Mouse (Mus musculus) liver, embryonic 14.5 days (tissue): Measurements from ENCODE around the gene Spaca6. TPM values are rescaled to one million over a fixed set of nuclear protein-coding genes. Genes with fewer than 3 reads are reported as not detected.

Experiments
- ATAC-seq: fragments of 200-750 bp; cut with Nextera tagmentation; 2 replicates; pipeline ENCODE4 v1.8.0; 2017; ENCODE audit warnings: moderate number of reproducible peaks, mild to moderate bottlenecking, moderate library complexity; ENCODE audit not compliant: insufficient read depth
- DNase-seq, 3 experiments: peaks; one replicate each; pipeline ENCODE4 v3.0.0-alpha.2; 2012 to 2013; ENCODE audit warnings: low read depth in 3 of 3, low spot score in 3 of 3
- H3K27ac ChIP-seq: fragments of 300-500 bp; sonication (generic); 2 replicates; pipeline ENCODE4 v1.5.1; 2014; ENCODE audit warnings: moderate library complexity, mild to moderate bottlenecking, control low read depth, inconsistent platforms
- H3K27me3 ChIP-seq: fragments of 300-500 bp; sonication (generic); 2 replicates; pipeline ENCODE4 v1.6.1; 2014; ENCODE audit warnings: mild to moderate bottlenecking, low read length, moderate library complexity; ENCODE audit not compliant: control insufficient read depth, insufficient read depth
- H3K36me3 ChIP-seq: fragments of 300-500 bp; sonication (generic); replicated peaks from 2 replicates; pipeline ENCODE4 v1.6.1; 2014; ENCODE audit warnings: low read depth; ENCODE audit not compliant: control insufficient read depth, insufficient read depth
- H3K4me1 ChIP-seq, 2 experiments: fragments of 200-500 bp in 1 of 2; fragments of 300-500 bp in 1 of 2; sonication (generic) in 1 of 2; replicated peaks; 2 replicates each; pipeline ENCODE4 v1.6.1; 2012 to 2014; ENCODE audit warnings: antibody characterized with exemption in 1 of 2, inconsistent platforms in 1 of 2, low read length in 1 of 2; ENCODE audit not compliant: control insufficient read depth in 2 of 2, insufficient read depth in 2 of 2
- H3K4me2 ChIP-seq: fragments of 300-500 bp; sonication (generic); 2 replicates; pipeline ENCODE4 v1.6.1; 2014; ENCODE audit warnings: low read depth, mild to moderate bottlenecking, control low read depth, moderate library complexity
- H3K4me3 ChIP-seq, 2 experiments: fragments of 200-500 bp in 1 of 2; fragments of 300-500 bp in 1 of 2; sonication (generic) in 1 of 2; 2 replicates each; pipeline ENCODE4 v1.5.1; 2012 to 2014; ENCODE audit warnings: low read depth in 2 of 2, low read length in 2 of 2, mild to moderate bottlenecking in 2 of 2, control low read depth in 1 of 2, inconsistent platforms in 1 of 2, moderate library complexity in 1 of 2; ENCODE audit not compliant: insufficient read depth in 1 of 2
- H3K9ac ChIP-seq: fragments of 300-500 bp; sonication (generic); replicated peaks from 2 replicates; pipeline ENCODE4 v1.6.1; 2014; ENCODE audit warnings: mild to moderate bottlenecking, control low read depth, moderate library complexity
- H3K9me3 ChIP-seq: fragments of 300-500 bp; sonication (generic); 2 replicates; pipeline ENCODE4 v1.6.1; 2016; ENCODE audit warnings: low read length, mixed read lengths; ENCODE audit not compliant: control insufficient read depth
- CTCF ChIP-seq: IDR thresholded peaks from 2 replicates; pipeline ENCODE4 v1.5.1; 2016; ENCODE audit warnings: antibody characterized with exemption, low read depth, control low read depth
- EP300 ChIP-seq: IDR thresholded peaks from 2 replicates; pipeline ENCODE4 v1.6.1; 2016; ENCODE audit warnings: antibody characterized with exemption, low read depth
- WGBS: fragments of 180-500 bp; shearing (Covaris S2); extraction: QIAGEN DNeasy Blood & Tissue Kit; methylation state at CpG from one replicate; pipeline ENCODE4 v1.1.7; 2014; ENCODE audit not compliant: insufficient replicate concordance; 5-methylcytosine and 5-hydroxymethylcytosine counted together
- polyA plus RNA-seq, 2 experiments: library from polyadenylated mRNA; depleted of rRNA in 1 of 2; stranded (reverse) in 1 of 2; unstranded in 1 of 2; fragments of >200 nt; fragmentation: Nextera tagmentation in 1 of 2; extraction: Ambion mirVana in 1 of 2; gene quantifications; 2 replicates each; pipeline versions ENCODE4 v1.2.1 to v1.2.3; 2012 to 2014

Spaca6 gene
- polyA plus RNA-seq, 2 experiments = 2.1 to 7.0 TPM

DNA sequence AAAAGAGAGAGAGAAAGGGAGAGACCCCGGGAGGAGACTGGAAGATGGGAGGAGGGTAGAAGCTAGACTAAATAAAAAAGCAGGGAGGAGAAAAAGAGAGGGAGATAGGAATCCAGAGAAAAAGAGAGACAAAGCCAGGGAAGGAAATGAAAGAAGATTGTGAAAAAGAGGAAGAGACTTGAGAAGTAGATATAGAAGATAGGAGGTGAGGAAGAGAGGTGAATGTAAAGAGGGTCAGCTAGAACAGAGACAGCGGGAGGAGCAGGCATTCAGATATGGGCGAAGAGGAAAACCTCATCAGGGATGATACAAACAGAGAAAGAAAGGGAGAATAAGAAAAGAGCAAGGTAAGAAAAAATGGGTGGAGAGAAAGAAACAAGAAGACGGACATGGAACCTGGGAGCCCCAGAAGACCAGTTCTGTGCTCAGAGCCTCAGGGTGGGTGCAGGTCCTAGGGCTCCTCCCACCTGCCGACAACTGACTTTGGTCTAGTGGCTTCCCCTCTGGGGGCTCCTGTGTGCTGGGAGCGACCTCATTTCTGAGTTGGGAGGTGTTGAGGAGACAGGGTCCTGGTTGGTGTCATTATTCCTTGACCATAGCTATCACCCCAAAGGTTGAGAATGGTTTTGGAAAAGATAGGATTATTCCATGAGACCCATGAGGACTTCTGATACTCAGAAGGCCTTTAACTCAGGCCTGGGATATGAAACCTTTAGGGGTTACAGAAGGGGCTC, 2.3 kb downstream of the Spaca6 start:
- no peaks in the 10 kb centered on the region for H3K36me3 ChIP-seq
- no peaks in the 10 kb centered on the region for H3K9me3 ChIP-seq
- no peak overlapping the region for H3K27ac ChIP-seq
- peaks cover 0 to 3% of the 10 kb centered on the region in 2 experiments; a peak in 2 of 4 replicates for H3K4me1 ChIP-seq
- no peak for ATAC-seq
- H3K4me2 ChIP-seq = peak overlapping the region; percentile 51
- H3K4me3 ChIP-seq = peak overlapping the region; percentile 35 to 52; a peak in 2 of 4 replicates
- no peak for DNase-seq
- WGBS = 16% methylated on average over 6 of the region's 6 CpGs
- H3K27me3 ChIP-seq = peaks cover 15% of the 10 kb centered on the region
- no peak for TF ChIP-seq CTCF
- no peak overlapping the region for H3K9ac ChIP-seq

DNA sequence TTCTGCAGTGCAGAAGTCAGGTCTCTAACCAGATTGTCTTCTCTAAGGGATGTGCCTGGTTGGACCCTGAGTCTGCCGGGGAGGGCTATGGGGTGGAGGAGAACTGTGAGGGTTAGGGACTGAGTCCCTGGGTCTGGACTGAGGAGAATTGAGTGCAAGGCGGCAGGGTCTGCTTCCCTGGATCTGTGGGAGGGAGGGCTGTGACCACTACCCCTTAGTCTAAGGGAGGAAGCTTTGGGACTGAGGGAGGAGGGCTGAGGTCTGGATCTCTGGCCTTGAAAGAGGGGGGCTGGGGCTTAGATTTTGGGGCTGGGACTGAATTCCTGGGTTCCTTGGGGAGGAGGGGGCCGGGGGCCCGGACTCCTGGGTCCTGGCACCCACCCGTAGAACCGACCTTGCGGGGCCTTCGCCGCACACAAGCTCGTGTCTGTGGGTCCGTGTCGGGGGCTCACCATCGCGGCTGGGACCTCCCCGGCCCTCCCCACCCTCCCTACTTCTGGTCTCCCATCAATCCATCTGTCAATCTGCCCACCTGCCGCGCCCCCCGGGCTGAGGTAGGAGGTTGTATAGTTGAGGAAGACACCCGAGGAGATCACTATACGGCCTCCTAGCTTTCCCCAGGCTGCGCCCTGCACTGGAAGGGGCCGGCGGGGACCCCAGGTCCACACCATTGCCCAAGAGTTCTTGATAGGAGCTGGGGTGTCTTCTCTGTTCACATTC, 3.0 kb downstream of the Spaca6 start:
- Histone ChIP-seq H3K27ac (no peak overlapping the region), H3K4me1 (peaks cover 0 to 3% of the 10 kb centered on the region in 2 experiments; a peak in 2 of 4 replicates), H3K4me2 (peak overlapping the region; percentile 51; the same call in 1 of the 2 replicates), H3K4me3 (peak overlapping the region in 1 of 2 experiments; percentile 21; a peak in 1 of 4 replicates), H3K27me3 (peaks cover 15% of the 10 kb centered on the region), H3K9me3 (no peaks in the 10 kb centered on the region), H3K36me3 (no peaks in the 10 kb centered on the region), H3K9ac (no peak overlapping the region)
- no peak for TF ChIP-seq EP300
- no peak for TF ChIP-seq CTCF
- 68% methylated on average over 23 of the region's 23 CpGs for WGBS
- DNase-seq (no peak), ATAC-seq (no peak)

DNA sequence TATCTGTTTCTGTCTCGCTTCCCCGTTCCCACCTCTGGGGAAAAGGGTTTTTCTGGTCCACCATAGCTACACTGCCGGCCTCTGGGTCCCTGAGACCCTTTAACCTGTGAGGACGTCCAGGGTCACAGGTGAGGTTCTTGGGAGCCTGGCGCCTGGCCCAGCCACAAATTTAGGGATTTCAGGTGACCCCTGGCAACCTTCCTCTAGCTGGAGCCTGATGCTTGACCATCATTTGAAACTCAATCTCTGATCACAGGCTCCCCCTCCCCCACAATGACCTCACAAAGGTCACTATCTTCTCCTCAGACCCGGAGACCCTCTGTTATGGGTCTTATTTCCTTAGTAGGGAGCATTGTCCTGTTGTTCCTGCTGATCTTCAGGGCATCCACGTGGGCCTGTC, 3.8 kb downstream of the Spaca6 start:
- no peak overlapping the region for H3K9ac ChIP-seq
- peaks cover 0 to 2% of the 10 kb centered on the region in 2 experiments; a peak in 2 of 4 replicates for H3K4me1 ChIP-seq
- peaks cover 14% of the 10 kb centered on the region for H3K27me3 ChIP-seq
- no peak overlapping the region for H3K27ac ChIP-seq
- 51% methylated on average over 7 of the region's 7 CpGs for WGBS
- TF ChIP-seq CTCF (no peak), EP300 (no peak)
- H3K36me3 ChIP-seq = no peaks in the 10 kb centered on the region
- ATAC-seq = no peak
- H3K4me2 ChIP-seq = no peak overlapping the region
- DNase-seq = no peak
- H3K4me3 ChIP-seq = no peak overlapping the region
- no peaks in the 10 kb centered on the region for H3K9me3 ChIP-seq

DNA sequence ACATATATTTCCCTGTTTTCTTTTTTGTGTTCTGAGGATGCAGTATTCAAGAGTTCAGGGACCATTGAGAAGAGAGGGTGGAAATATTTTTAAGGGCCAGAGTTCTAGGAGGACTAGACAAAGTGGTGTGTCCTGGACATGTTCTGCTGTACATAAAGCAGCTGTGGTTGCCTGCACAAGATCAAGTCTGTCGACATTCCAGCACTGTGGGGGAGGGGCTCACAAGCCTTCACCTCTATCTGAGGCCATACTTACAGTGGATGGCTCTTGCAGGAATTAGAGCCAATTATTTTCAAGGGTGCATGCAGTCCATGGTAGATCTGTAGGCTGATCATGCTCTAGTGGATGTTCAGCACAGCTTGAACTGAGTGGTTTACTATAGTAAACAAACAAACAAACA, 7.9 kb downstream of the Spaca6 start:
- Histone ChIP-seq H3K4me3 (no peak overlapping the region), H3K27ac (no peak overlapping the region), H3K9ac (no peak overlapping the region), H3K27me3 (no peaks in the 10 kb centered on the region), H3K4me2 (no peak overlapping the region), H3K36me3 (no peaks in the 10 kb centered on the region), H3K9me3 (no peaks in the 10 kb centered on the region), H3K4me1 (peaks cover 0 to 5% of the 10 kb centered on the region in 2 experiments; a peak in 1 of 4 replicates)
- no peak for TF ChIP-seq CTCF
- TF ChIP-seq EP300 = no peak
- DNase-seq (no peak), ATAC-seq (no peak)
- 6% methylated on average over 1 of the region's 1 CpGs for WGBS

DNA sequence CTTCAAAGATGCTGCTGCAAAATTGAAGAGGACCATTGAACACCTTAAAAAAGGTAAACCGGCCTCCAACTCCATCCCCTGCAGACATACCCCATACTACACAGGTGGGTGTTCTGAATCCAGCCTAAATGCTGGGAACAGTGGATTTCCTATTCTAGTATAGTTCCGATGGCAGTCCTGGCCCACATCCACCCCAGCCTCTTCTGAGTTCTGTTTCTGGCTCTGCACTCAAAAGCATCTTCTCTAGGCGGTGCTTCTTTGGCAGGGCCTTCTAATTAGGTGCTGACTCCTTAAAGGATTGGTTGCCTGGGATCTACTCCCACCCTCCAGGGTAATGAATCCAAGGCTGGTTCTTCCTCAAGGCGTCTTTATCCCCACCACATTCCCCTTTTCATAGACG, 9.1 kb downstream of the Spaca6 start:
- Histone ChIP-seq H3K4me3 (no peak overlapping the region), H3K9ac (no peak overlapping the region), H3K36me3 (no peaks in the 10 kb centered on the region), H3K4me1 (peaks cover 0 to 5% of the 10 kb centered on the region in 2 experiments; a peak in 1 of 4 replicates), H3K4me2 (no peak overlapping the region), H3K27me3 (no peaks in the 10 kb centered on the region), H3K27ac (no peak overlapping the region), H3K9me3 (no peaks in the 10 kb centered on the region)
- 60% methylated on average over 5 of the region's 5 CpGs for WGBS
- TF ChIP-seq EP300 = no peak
- no peak for TF ChIP-seq CTCF
- ATAC-seq = no peak
- DNase-seq = no peak
